Mouse (Mus musculus) kidney, postnatal 4 days (tissue): Measurements from ENCODE around the gene Fndc7.
"Not testable (repeated sequence)": the region's sequence is repeated elsewhere in the genome, so short reads cannot be mapped to it uniquely, and the experiment has no call there.

ENCODE experiments used
- DNase-seq, 2 experiments: peaks; one replicate each; pipeline ENCODE4 v3.0.0; 2021; ENCODE audit warnings: mixed read lengths in 2 of 2

The Fndc7 gene

DNA sequence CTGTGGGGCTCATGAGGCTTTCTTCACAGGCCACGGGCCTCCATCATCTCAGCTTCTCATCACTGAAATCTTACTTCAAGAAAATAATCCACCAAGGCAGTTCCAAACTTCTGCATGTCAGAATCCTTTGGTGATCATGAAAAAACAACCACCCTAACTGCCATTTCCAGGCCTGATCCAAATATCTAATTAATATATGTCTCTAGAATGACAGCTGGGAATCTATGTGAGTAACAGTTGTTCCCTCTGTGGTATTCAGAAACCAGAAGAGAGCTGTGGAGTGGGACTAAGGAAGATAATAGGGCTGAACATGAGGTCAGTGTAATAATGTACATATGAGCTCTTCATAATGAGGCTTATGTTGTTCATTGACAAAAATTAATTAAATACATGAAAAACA is 36.5 kb downstream of the Fndc7 start:
- DNase-seq = no peak

DNA sequence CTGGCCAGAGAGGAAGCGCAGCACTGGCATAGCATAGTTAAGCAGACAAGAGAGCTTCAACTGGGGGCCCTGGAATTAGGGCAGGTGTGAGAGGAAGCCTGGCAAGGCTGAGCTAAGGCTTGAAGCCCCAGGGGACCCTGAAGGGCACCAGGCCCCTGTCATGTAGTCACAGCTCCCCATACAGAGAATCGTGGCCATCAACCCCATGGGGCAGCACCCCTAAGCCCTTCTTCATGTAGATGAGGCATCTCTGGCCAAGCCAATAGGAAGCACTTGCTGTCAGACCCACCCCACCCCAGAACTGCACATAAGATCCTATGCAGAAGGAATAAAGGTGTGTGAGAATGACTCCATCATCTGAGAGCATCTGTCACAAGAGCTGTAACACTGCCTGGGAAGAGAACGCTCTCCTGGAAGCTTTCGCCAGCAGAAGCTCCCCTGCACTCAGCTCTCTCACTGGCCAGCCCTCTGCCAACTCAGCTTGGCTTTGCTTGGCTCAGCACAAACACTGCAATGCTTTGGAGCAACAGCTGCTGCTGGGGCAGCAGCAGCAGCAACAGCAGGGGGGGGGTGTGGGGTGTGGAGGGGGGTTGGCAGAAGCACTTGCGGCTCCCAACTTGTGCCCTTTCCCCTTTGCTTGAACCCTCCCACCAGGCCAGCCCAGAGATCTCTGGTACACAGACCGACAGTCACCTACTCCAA is 37.7 kb downstream of the Fndc7 start:
- DNase-seq = peak in 1 of 2 experiments; percentile 17

DNA sequence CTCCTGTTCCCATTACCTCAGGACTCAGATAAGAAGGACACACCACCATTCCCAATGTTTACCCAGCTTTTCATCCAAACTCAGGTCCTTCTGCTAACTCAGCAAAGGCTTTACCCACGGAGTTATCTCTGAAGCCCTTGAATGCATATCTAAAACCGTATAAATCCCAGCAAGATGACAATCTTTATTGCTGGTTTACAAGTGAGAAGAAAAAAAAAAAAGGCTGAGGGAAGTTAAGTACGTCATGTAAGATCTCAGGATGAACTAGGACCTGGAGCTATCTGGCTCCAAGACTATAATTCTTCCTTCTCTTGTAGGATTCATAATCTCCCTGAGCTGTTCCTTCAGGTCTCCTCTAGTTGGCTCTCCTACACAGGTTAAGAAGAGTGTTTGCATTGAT is 38.3 kb downstream of the Fndc7 start:
- no peak for DNase-seq

DNA sequence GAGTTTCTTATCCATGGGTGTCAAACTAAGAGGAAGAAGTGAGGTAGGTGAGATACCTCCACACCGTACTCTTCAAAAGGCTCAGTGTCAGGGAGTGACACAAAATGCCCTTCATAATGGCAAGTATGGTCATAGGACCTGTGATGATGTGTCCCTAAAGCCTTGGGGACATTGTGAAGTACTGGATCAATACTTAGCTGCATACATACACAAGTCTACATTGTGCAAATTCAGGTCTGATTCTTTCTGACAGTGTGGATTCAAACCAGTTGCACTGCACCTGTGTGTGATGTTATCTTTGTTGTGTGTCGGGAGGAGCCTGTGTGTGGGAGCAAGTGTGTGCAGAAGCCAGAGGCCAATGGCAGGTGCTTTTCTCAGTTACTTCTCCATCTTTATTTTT is 38.7 kb downstream of the Fndc7 start:
- no peak for DNase-seq

DNA sequence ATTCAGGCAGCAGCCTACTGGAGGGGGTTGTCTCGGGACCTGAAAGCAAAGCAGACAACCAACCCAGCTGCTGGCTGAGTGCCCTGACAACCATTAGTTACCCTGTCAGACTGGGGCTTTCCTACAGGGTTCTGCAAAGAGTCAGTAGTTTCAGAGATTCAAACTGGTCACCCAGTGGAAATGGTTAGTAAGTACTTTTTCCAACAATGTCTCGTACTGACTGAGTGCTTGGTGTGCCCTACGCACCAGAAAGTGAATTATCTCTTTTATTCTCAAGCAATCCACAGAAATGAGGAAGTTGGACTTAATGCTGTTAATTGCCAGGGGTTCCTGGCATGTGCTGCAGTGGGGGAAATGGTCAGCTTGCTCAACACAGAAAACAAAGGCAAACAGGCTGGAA is 39.3 kb downstream of the Fndc7 start:
- DNase-seq = peak; percentile 68 to 72

DNA sequence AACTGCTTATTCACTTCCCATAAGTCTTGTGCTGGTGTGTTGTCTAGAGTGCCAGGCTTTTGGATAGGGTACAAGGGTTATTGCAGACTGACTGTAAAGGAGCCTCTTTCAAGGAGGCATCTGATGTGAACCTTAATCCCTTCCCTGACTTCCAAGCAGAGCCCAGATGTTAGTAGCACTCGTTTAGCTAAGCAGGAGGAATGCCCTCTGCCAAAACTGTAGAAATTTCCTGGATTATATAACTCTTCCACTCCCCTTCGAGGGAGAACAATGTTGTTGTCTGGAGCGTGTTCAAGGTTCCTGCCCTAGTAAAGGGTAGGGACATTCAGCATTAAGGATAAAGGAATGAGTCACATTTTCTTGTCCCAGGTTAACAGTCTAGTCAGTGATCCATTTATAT is 43.2 kb downstream of the Fndc7 start:
- DNase-seq = no peak

DNA sequence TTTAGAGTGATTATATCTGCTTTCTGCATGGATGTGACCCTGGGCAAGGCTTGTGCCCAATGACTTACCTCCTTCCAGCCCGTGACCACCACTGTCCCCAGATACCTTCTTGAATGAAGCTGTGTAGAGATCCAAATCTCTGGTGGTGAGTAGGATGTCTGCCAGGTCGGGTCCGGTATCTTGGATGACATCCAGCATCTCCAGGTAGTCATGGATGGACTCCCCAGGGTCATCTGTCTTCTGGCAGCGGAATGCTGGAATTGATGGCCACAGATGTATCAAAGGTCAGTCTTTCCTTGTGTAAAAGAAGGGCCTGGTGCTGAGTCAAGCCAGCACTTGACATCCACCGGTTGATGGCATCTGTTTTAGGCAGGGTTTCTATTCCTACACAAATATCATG is 45.3 kb downstream of the Fndc7 start:
- DNase-seq = no peak

DNA sequence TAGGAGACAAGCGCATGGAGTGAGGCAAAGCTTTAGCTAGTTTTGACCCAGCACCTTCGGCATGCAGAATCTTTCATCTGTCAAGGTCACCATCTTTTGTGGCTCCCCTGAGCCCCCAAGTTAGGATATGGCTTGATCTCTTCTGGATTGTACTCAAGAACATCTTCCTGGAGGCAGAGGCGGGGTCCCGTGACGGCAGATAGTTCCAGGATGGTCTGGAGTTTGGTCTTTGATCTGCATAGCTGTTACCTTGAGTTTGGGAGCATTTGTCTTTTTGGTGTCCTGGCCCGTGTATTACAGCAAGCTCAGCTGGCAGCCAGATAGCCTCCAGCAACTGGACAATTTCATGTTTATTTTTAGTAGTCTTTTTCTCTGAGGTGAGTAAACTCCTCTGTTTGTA is 45.8 kb downstream of the Fndc7 start:
- no peak for DNase-seq

DNA sequence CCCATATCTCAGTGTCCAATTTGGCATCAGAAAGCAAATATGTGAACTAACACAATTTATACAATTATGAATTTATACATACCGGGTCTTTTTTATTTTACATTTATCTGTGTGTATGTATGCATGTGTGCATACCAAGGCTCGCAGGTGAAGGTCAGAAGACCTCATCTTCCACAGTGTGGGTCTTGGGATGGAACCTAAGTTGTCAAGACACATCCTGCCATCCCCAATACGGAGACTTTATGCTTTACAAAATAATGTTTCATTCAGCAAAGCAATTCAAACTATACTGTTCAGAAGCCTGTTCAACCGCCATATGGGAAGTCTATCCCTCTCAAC is 49.1 kb downstream of the Fndc7 start:
- DNase-seq = no peak

DNA sequence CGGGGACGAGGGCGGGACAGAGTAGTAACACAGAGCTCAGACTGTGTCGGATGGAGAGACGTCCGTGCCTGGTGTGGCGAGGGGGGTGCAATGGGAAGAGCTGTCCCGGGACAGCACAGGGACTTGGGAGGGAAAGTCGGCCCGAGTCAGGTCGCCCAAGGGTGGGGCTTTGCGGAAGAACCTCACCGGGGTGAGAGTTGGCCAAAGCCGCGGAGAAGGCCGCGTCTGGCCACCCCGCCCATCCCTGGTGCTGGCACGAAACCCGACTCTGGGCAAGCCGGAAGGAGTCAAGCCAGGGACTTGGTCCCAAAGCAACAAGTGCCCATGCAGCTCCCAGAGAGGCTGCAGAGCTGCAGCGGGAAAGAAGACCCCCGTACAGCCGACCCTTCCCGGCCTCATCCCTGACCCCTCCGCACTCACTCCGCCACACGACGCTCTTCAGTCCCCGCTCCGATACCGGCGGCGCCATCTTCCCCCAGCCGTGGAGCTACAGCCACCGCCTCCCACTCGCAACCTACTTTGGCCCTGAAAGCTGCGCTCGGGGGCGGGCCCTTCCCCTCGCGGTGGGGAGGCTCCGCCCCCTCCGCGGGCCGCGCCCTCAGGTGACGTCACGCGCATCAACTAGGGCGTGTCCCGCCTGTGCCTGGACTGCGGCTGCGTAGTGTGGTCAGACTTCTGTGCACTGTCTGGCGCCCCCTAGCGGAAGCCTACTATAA is 49.6 kb downstream of the Fndc7 start, which contains the start of gene Stxbp3:
Stxbp3 (minus strand) TSS at position 527 of the 716 bp plus-strand sequence.
- peak; percentile 99 for DNase-seq

DNA sequence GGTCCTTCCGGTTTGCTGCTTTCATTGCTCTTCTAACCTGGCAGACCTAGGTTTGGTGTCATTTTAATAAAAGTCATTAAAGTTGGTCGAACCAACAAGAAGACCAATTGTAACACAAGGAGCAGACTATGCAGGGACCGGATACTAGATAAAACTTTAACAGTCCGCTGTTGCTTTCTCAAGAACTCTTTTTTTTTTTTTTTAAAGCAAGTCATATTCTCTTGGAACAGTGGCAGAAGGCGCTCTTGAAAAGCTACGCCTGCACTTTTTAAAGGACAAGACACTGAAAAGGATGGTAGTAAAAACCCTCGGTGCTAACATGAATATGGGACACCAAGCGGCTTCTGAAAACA is 50.2 kb downstream of the Fndc7 start:
- no peak for DNase-seq

DNA sequence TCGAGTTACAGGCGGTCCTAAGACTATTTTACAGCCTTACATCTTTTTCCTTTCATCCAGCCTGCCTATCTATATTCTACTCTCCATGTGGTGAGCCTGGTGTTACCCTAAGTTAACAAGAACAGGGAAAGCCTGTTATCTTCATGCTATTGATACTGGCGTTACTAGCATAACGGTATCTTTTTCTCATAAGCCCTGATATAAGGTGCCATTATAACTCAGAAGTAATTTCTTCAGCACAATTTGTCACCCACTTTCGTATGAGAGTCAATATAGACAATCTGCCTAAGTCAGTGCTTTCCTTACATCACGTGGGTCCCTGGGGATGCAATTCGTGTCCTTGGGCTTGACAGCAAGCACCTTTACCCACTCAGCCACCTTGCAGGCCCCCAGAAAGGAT is 50.8 kb downstream of the Fndc7 start:
- DNase-seq = no peak

DNA sequence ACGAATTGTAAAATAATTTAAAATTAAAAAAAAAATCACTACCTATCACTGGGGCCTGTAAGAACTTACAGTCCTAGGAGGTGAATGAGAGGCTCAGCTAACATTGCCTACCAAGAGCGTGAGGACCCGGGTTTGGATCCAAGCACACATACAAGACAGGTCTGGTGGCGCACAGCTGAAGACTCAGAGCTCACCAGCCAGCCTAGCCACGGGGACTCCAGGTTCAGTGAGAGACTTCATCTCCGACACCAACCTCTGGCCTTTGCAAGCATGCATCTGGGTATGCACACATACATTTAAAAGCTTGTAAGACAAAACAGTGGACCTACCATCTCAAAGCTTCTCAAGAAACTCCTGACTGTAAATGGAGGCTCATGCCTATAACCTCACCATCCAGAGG is 52.9 kb downstream of the Fndc7 start:
- no peak for DNase-seq

DNA sequence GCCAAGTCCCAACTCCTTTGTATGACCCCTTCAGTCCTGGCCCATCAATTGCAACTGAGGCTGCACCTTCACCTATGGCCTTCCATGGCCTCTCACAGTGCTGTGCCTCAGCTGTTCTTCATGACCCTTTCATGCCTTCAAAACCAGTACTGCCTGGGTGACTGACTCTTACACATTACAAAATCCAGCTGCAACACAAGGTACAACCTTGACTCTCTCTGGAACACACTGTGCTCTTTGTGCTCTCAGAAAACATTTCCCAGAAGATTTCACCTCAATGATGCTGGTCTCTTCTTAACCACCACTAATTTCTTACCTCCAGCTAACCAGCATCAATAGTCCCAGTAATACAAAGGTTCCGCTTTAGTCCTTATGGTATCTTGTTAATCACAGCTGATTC is 56.1 kb downstream of the Fndc7 start:
- DNase-seq = not testable (repeated sequence)

DNA sequence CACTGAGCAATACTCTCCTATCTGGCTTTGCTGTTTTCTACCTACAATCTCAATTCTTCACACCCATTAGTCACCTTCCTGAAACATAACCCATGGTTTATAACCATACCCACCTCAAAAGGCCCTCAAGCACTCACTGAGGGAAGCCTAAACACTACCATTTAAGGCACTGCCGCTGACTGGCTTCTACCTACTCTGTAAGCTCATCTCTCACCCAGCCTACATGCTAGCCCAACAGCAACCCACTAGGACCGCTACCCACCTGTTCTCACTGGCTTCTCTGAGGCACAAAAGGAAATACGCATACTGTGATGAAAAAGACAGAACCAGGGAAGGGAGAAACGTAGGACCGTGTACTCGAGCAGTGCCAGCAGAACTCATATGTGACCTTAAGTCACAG is 58.1 kb downstream of the Fndc7 start:
- no peak for DNase-seq

DNA sequence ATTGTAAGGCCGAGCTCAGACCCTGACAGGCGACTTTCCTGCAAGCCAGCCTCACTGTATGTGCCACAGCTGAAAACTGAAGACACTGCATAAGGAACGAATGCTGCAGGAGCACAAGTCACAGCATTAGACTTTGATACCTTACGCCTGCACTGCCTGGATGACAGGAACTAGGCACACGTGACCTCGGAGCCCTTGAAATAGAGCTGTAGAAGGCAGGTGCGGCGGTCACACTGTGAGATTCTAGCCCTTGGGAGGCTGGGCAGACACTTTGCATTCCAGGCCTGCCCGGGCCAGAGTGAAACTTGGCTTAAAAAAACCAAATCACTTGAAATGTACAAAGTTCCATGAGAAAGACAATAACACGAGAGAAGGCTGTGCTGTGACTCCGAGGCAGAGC is 59.3 kb downstream of the Fndc7 start:
- peak; percentile 40 to 65 for DNase-seq

DNA sequence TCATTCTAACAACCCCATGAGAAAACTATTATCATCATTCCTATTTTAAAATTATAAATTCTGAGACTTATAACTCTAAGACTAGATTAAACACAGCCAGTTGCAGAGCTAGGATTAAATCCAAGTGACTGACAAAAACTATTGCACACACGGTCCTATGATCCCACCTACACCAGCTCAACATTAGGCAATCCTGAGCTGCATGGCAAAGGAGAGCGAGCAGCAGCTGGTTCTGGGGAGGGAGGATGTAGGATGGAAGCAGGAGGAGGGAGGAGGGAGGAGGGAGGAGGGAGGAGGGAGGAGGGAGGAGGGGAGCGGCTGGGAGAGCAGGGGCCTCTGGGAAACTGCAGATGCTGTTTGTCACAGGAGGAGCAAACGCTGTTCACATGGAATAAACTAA is 74.2 kb downstream of the Fndc7 start:
- DNase-seq = no peak

DNA sequence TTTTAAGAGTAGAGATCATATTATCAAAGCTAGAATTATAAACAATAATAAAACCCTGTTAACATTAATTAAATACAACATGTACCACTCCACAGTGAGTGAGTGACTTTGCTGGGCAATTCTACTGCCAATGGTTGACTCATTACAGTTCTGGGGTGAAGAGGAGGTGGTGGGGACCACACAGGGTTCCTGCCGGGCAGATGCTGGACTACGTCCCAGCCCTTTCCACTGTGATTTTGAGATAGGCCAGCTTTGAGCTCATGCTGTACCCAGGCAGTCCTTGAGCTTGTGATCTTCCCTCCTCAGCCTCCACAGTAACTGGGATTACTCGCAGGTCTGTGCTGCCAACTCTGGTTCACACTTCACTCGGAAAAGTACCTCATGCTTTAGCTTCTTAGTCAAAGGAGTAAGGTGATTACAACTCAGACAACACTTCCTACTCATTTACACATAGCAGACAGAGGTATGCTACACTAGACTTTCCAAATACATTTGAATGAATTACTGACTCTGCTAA is 79.0 kb downstream of the Fndc7 start:
- no peak for DNase-seq

DNA sequence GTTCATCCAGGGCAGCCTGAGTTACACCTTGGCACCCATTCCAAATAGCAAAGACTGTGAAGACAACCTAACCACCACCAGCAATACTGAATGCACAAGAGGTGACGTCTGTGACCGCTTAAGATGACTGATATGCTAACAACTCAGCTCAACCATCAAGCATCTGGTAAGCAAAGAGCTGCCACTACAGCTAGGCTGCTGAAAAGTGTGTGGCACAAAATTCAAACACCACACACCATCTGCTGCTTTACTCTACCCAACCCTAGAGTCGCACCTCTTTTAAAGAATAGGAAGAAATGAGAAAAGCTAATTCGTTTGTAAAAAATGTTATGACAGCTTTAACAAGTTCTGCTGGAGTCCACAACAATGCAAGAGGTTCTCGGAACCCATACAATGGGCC is 84.2 kb downstream of the Fndc7 start:
- DNase-seq = no peak
